Mouse (Mus musculus): ENCODE data around the gene Man2b1. TPM values are rescaled to one million over a fixed set of nuclear protein-coding genes. Genes with fewer than 3 reads are reported as not detected.
A peak's percentile ranks its signal among the peaks of the same experiment; 100 is the strongest.
"Not testable (repeated sequence)": the region's sequence is repeated elsewhere in the genome, so short reads cannot be mapped to it uniquely, and the experiment has no call there.

Gene Man2b1
- polyA plus RNA-seq, 1 experiment: 49.2 TPM

DNA sequence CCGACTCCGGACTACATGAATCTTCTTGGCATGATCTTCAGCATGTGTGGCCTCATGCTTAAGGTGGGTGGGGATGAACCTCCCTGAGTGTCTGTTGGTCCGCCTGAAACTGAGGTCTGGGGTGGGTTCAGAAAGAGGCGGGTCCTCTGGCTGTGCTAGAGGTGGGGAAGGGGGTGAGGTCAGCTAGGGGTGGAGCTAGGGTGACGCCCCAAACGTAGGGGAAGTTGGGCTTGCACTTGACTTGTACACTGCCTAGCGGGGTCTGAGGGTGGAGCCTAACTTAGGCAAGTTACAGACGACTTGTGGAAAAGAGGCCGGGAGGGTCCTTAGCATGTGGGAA is 1.9 kb upstream of the Man2b1 start, which contains the start of gene Wdr83:
Gene Wdr83 (minus strand): TSS at position 91 of the 340 bp plus-strand sequence.
- peaks cover 9% of the 10 kb centered on the region for H3K4me1 ChIP-seq (ENCODE audit: control insufficient read depth, insufficient read depth, low read length)
- no peak for TF ChIP-seq POLR2A (IDR thresholded peaks at IDR 0.05; ENCODE audit: extremely low read depth, insufficient read depth, low read length)
- no peak for TF ChIP-seq CTCF (IDR thresholded peaks at IDR 0.05; ENCODE audit: extremely low read depth, insufficient read depth, low read length)
- H3K27ac ChIP-seq (ENCODE audit: insufficient read depth, low read length): peak within 1 kb of the TSS; percentile 20; the same call in 1 of the 2 replicates
- peak within 1 kb of the TSS; percentile 81 for H3K4me3 ChIP-seq (ENCODE audit: insufficient read depth, low read length)

DNA sequence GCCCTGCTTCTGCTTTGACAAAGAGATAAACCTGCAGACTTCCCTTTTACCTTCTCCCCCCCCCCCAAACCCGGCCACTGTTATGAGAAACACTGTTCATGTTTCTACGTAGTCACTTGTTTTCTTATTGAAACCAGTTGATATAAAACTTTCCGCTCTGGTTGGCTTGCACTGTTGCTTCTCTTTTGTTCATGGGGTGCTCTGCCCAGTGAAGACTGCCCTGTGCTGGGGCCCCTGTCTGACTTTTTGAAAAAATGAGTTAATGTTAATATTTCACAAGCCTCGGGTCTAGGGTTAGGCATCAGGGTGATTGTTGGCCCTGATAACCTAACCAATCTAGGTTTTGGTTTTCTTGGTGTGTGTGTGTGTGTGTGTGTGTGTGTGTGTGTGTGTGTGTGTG is 901 bp upstream of the Man2b1 start:
- H3K27ac ChIP-seq (ENCODE audit: insufficient read depth, low read length); H3K4me1 ChIP-seq (ENCODE audit: control insufficient read depth, insufficient read depth, low read length); H3K4me3 ChIP-seq (ENCODE audit: insufficient read depth, low read length): not testable (repeated sequence)

DNA sequence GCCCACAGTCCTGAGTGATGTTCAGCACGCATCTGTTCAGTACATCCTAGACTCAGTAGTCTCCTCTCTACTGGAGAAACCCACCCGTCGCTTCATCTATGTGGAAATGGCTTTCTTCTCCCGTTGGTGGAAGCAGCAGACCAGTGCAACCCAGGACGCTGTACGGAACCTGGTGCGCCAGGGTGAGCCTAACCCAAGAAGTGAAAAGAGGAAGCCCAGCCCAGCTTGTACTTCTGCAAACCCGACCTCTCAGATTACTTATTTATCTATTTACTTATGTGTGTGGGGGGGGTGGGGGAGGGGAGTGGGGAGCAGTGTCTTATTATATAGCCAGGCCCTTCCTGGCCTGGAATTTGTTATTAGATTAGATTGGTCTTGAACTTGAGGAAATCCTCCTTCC is 1.6 kb downstream of the Man2b1 start:
- no peak for TF ChIP-seq CTCF (IDR thresholded peaks at IDR 0.05; ENCODE audit: extremely low read depth, insufficient read depth, low read length)
- TF ChIP-seq POLR2A (IDR thresholded peaks at IDR 0.05; ENCODE audit: extremely low read depth, insufficient read depth, low read length): no peak
- no peak overlapping the region for H3K4me3 ChIP-seq (ENCODE audit: insufficient read depth, low read length)
- H3K27ac ChIP-seq (ENCODE audit: insufficient read depth, low read length): no peak overlapping the region
- H3K4me1 ChIP-seq (ENCODE audit: control insufficient read depth, insufficient read depth, low read length): peaks cover 8% of the 10 kb centered on the region

DNA sequence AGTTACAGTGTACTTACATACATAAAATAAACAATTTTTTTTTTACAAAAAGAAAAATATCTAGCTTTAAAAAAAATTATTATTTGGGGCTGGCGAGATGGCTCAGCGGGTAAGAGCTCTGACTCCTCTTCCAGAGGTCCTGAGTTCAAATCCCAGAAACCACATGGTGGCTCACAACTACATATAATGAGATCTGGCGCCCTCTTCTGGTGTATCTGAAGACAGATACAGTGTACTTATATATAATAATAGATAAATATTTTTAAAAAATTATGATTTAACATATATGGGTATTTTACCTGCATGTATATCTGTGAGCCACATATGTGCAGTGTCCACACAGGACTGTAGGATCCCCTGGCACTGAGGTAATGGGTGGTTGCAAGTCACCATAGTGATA is 3.2 kb downstream of the Man2b1 start:
- no peak overlapping the region for H3K4me3 ChIP-seq (ENCODE audit: insufficient read depth, low read length)
- no peak overlapping the region for H3K27ac ChIP-seq (ENCODE audit: insufficient read depth, low read length)
- TF ChIP-seq CTCF (IDR thresholded peaks at IDR 0.05; ENCODE audit: extremely low read depth, insufficient read depth, low read length): no peak
- no peak for TF ChIP-seq POLR2A (IDR thresholded peaks at IDR 0.05; ENCODE audit: extremely low read depth, insufficient read depth, low read length)
- peaks cover 5% of the 10 kb centered on the region; the same call in 1 of the 2 replicates for H3K4me1 ChIP-seq (ENCODE audit: control insufficient read depth, insufficient read depth, low read length)

DNA sequence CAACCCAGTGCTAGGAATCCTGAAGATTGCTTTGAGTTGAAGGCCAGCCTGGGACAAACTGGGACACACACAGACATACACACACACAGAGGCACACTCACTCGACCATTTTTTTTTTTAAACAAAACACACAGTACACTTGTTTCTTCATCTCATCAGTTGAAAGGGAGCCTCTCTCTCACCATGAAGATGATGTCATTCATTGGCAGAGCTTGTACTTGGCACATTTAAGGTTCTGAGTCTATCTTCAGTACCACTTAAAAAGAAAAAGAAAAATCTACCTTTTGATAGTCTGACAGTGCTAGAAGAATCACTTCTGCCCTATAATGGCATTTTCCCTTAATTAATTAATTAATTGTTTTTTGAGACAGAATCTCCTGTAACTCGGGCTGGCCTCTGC is 5.7 kb downstream of the Man2b1 start:
- no peak overlapping the region for H3K27ac ChIP-seq (ENCODE audit: insufficient read depth, low read length)
- no peak for TF ChIP-seq CTCF (IDR thresholded peaks at IDR 0.05; ENCODE audit: extremely low read depth, insufficient read depth, low read length)
- no peak for TF ChIP-seq POLR2A (IDR thresholded peaks at IDR 0.05; ENCODE audit: extremely low read depth, insufficient read depth, low read length)
- no peak overlapping the region for H3K4me3 ChIP-seq (ENCODE audit: insufficient read depth, low read length)
- H3K4me1 ChIP-seq (ENCODE audit: control insufficient read depth, insufficient read depth, low read length): peaks cover 1% of the 10 kb centered on the region; the same call in 1 of the 2 replicates

DNA sequence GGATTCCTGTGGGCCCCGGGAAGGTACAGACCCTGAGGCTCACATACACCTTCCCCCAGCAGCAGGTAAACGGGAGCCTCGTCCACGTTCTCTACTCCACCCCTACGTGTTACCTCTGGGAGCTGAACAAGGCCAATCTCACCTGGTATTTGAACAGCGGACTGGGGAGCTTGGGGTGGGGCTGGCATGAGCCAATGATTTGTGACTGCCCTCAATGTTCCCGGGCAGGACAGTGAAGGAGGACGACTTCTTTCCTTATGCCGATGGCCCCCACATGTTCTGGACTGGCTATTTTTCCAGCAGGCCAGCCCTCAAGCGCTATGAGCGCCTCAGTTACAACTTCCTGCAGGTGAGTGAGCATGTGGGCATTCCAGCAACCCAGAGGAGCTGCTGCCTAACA is 7.8 kb downstream of the Man2b1 start:
- H3K27ac ChIP-seq (ENCODE audit: insufficient read depth, low read length): no peak overlapping the region
- no peak for TF ChIP-seq POLR2A (IDR thresholded peaks at IDR 0.05; ENCODE audit: extremely low read depth, insufficient read depth, low read length)
- no peak for TF ChIP-seq CTCF (IDR thresholded peaks at IDR 0.05; ENCODE audit: extremely low read depth, insufficient read depth, low read length)
- no peak overlapping the region for H3K4me3 ChIP-seq (ENCODE audit: insufficient read depth, low read length)
- no peaks in the 10 kb centered on the region for H3K4me1 ChIP-seq (ENCODE audit: control insufficient read depth, insufficient read depth, low read length)

DNA sequence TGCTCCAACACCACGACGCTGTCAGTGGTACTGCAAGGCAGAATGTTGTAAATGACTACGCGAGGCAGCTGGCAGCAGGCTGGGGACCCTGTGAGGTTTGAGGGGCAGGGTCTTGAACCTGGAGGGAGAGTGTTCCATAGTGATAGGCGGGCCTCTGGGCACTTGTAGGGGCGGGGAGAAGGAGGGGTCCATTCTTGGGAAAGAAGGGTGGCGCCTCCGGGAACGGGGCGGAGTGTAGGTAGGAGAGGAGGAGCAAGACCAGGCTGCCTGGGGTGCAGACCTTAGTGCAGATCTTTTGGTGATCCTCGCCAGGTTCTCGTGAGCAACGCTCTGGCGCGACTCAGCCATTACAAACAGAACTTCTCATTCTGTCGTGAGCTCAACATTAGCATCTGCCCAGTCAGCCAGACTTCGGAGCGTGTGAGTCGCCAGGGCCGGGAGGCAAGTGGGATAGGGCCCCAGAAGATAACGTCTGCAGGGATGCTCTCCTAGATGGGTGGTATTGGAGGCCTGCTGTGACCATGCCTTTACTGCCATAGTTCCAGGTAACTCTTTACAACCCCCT is 8.5 kb downstream of the Man2b1 start:
- H3K4me3 ChIP-seq (ENCODE audit: insufficient read depth, low read length): no peak overlapping the region
- no peak overlapping the region for H3K27ac ChIP-seq (ENCODE audit: insufficient read depth, low read length)
- no peaks in the 10 kb centered on the region for H3K4me1 ChIP-seq (ENCODE audit: control insufficient read depth, insufficient read depth, low read length)
- no peak for TF ChIP-seq CTCF (IDR thresholded peaks at IDR 0.05; ENCODE audit: extremely low read depth, insufficient read depth, low read length)
- no peak for TF ChIP-seq POLR2A (IDR thresholded peaks at IDR 0.05; ENCODE audit: extremely low read depth, insufficient read depth, low read length)

DNA sequence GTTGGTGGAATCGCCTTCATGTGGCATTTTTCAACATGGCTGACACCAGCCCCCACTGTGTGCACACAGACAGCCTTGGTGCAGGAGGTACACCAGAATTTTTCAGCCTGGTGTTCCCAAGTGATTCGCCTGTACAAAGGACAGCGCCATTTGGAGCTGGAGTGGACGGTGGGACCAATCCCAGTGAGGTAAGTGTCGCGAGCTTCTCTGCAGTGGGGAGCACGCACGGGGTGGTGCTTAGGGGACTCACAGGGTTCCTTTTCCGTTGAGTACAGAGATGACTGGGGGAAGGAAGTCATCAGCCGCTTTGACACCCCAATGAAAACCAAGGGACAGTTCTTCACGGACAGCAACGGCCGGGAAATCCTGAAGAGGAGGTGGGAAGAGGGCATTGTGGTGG is 12.0 kb downstream of the Man2b1 start:
- Histone ChIP-seq H3K27ac (ENCODE audit: insufficient read depth, low read length) (no peak overlapping the region), H3K4me3 (ENCODE audit: insufficient read depth, low read length) (no peak overlapping the region), H3K4me1 (ENCODE audit: control insufficient read depth, insufficient read depth, low read length) (no peaks in the 10 kb centered on the region)
- TF ChIP-seq CTCF (IDR thresholded peaks at IDR 0.05; ENCODE audit: extremely low read depth, insufficient read depth, low read length) (no peak), POLR2A (IDR thresholded peaks at IDR 0.05; ENCODE audit: extremely low read depth, insufficient read depth, low read length) (no peak)

DNA sequence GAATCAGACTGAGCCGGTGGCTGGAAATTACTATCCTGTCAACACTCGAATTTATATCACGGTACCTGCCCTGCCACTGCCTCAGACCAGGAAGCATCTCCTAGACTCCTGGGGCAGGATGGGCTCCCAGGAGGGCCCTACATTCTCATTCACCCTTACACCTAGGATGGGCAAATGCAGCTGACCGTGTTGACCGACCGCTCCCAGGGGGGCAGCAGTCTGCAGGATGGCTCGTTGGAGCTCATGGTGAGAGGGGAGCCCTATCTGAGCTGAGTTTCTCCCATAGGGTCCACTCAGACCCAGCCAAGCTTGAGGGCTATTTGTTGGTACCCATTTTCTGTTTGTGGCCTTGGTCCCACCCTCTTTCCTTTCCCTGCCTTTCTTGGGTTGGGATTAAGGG is 12.5 kb downstream of the Man2b1 start:
- TF ChIP-seq POLR2A (IDR thresholded peaks at IDR 0.05; ENCODE audit: extremely low read depth, insufficient read depth, low read length) (no peak), CTCF (IDR thresholded peaks at IDR 0.05; ENCODE audit: extremely low read depth, insufficient read depth, low read length) (no peak)
- no peaks in the 10 kb centered on the region for H3K4me1 ChIP-seq (ENCODE audit: control insufficient read depth, insufficient read depth, low read length)
- no peak overlapping the region for H3K4me3 ChIP-seq (ENCODE audit: insufficient read depth, low read length)
- no peak overlapping the region for H3K27ac ChIP-seq (ENCODE audit: insufficient read depth, low read length)

DNA sequence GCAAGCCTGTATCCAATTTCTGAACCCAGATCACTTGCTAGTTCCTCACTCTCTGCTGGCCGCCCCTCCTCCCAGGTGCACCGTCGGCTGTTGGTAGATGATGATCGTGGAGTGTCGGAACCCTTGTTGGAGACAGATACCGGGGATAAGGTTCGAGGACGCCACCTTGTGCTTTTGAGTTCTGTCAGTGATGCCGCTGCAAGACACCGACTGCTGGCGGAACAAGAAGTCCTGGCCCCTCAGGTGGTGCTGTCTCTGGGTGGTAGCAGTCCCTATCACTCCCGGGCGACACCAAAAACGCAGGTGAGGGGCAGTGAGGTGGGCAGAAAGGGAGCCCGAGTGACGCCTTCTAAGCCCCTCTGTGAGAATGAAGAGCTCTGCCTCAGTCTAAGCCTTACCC is 13.1 kb downstream of the Man2b1 start:
- no peaks in the 10 kb centered on the region for H3K4me1 ChIP-seq (ENCODE audit: control insufficient read depth, insufficient read depth, low read length)
- H3K27ac ChIP-seq (ENCODE audit: insufficient read depth, low read length): no peak overlapping the region
- H3K4me3 ChIP-seq (ENCODE audit: insufficient read depth, low read length): no peak overlapping the region
- no peak for TF ChIP-seq POLR2A (IDR thresholded peaks at IDR 0.05; ENCODE audit: extremely low read depth, insufficient read depth, low read length)
- TF ChIP-seq CTCF (IDR thresholded peaks at IDR 0.05; ENCODE audit: extremely low read depth, insufficient read depth, low read length): no peak
